Mouse (Mus musculus) 3T3-L1 (cell line): ENCODE measurements around the gene Hoxd8.

Experiments used
- DNase-seq: peaks from one replicate; pipeline ENCODE4 v3.0.0-alpha.2; 2015; ENCODE audit warnings: low read depth, low spot score

The Hoxd8 gene

GRCm38 (mm10) chr2:74749337-74750121, 45.1 kb downstream of the Hoxd8 start:
- no peak for DNase-seq

GRCm38 (mm10) chr2:74750731-74751250, 46.4 kb downstream of the Hoxd8 start:
- no peak for DNase-seq

DNA sequence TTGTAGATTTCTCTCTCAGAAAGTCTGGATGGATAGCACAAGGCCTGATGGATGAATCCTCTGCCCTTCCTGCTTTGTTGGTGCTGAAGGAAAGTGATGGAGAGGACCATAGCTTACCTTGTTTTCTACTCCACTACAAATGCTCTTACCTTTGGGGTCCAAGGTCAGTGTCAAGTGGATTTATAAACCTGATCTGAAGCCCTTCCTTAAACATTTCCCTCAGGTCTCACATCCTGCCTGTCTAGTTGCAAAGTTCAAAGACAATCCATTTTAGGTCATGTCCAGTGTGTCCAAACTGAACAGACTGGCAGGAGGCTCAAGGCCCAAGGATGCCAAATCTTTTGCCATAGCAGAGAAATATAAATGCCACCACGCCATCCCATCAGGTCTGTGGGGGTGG, 47.4 kb downstream of the Hoxd8 start:
- DNase-seq, result no peak

GRCm38 (mm10) chr2:74752431-74753174, 48.2 kb downstream of the Hoxd8 start:
- DNase-seq, result no peak

DNA sequence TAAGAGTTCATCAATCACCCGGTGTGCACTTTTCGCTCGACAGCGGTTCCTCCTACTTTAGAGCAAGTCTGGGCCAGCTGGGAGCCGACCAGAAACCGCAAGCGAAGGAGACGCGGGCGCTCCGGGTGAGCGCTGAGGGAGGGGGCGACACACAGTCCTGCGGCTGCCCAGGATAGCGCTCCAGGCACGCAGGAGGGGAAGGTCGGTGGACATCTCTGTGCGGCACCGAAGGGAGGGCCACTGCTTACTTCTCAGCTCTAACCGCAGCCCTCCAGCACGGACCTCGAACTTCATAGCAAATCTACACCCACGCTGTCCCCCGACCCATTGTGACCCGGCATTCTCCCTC, 48.7 kb downstream of the Hoxd8 start:
- no peak for DNase-seq

DNA sequence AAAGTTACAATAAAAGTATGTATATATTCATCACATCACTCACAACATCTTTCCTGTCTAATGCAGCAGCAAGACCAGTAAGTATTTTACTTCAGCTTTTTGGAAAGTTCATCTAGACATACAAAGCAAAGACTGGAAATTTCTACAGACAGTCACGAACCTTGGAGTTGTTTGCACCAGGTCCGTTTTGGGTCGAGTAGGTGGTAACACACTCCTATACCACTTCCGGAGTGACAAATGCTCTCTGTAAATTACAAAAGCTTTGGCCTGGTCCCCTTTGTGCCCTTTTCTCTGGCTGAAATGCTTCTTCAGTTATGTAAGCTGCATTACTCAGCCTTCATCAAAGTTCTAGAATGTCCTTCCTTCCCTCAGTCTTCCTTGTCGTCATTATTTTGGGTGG, 49.3 kb downstream of the Hoxd8 start:
- no peak for DNase-seq
